Mouse (Mus musculus) gastrocnemius, postnatal 25 days (tissue): ENCODE results near the gene Ptcd2. TPM values are rescaled to one million over a fixed set of nuclear protein-coding genes. Genes with fewer than 3 reads are reported as not detected.

ENCODE experiments used
- DNase-seq: peaks from one replicate; pipeline ENCODE4 v3.0.0; 2022
- long read RNA-seq, 2 experiments: library from polyadenylated mRNA; stranded (forward); transcript quantifications; one replicate each; pipeline ENCODE4 v2.0.0; 2021
- total RNA-seq, 2 experiments: library from RNA; stranded (reverse); gene quantifications; 1 replicate in 1 of 2; 2 replicates in 1 of 2; pipeline ENCODE4 v1.2.3; 2021

The Ptcd2 gene
- total RNA-seq = 10 to 100 TPM; 27.6 to 30.3 TPM
- long read RNA-seq, experiment 1, transcript Ptcd2-201 (10 exons, 1,704 nt) = major isoform, 38 of 61 reads
- long read RNA-seq, experiment 1, partial matches to known transcripts = 1 of 61 reads
- long read RNA-seq, experiment 1, other reads (novel, unspliced or antisense) = 22 of 61 reads
- long read RNA-seq, experiment 2, transcript Ptcd2-201 (10 exons, 1,704 nt) = major isoform, 51 of 59 reads
- long read RNA-seq, experiment 2, partial matches to known transcripts = 4 of 59 reads
- long read RNA-seq, experiment 2, other reads (novel, unspliced or antisense) = 4 of 59 reads

GRCm38 (mm10) chr13:99344599-99345575 is at the start of gene Ptcd2, which contains the start of gene Mrps27:
TSS of gene Ptcd2 (minus strand) at chr13:99344705.
TSS of gene Mrps27 (plus strand) at chr13:99344786.
- peak; percentile 97 for DNase-seq

GRCm38 (mm10) chr13:99393128-99393527 is 48.6 kb upstream of the Ptcd2 start:
- DNase-seq = no peak

GRCm38 (mm10) chr13:99391417-99391816 is 46.9 kb upstream of the Ptcd2 start:
- peak; percentile 80 for DNase-seq

DNA sequence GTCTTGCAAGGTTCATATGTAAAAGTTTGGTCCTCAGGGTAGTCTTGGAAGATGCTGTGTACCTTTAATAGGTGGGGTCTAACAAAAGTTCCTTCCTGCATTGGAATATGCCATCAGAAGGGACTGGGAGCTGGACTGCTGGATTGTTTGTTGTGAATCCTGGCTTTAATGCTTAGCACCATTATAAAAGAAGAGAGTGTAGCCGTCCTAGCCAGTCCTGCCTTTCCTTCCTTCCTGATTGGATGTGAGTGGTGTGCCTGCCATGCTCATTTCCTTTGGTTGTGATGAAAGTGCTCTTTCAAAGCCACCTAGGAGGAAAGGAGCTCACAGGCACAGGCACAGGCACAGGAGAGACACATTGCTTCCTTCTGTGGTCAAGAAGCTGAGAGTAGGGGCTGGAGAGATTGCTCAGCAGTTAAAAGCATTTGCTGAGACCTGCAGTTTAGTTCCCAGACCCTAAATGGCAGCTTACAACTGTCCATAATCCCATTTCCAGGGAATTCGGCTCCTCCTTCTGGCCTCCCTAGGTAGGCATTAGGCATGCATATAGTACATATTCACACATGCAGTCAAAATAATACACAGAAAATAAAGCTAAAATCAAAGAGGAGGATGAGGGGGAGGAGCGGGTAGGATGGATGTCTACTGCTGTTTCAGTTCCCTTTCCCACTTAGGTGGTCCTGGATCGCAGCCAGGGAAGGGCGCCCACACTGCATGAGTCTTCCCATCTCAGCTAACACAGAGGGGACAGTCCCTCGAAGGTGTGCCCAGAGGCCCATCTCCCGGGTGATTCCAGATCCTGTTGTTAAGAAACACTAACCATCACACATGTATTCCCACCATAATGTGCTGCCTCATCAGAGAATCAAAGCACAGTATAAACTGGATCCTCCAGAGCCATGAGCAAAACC is 43.7 kb upstream of the Ptcd2 start:
- DNase-seq = no peak

GRCm38 (mm10) chr13:99386341-99386740 is 41.8 kb upstream of the Ptcd2 start:
- no peak for DNase-seq

DNA sequence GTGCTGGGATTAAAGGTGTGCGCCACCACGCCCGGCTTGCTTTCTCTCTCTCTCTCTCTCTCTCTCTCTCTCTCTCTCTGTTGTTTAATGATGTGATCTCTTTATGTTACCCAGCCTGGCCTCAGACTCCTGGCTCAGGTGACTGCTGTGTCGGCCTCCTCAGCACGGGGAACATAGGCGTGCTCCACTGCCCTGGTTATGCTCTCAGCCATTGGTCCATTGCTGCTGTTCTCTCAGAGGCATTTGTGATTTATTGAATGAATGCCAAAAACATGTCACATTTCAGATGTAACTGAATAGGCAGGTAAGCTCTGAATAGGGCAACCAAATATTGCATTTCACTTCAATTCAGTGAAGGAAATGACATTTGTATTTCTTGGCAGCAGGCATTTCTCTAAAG is 41.4 kb upstream of the Ptcd2 start:
- DNase-seq = no peak

GRCm38 (mm10) chr13:99384555-99385203 is 40.2 kb upstream of the Ptcd2 start:
- DNase-seq = no peak

DNA sequence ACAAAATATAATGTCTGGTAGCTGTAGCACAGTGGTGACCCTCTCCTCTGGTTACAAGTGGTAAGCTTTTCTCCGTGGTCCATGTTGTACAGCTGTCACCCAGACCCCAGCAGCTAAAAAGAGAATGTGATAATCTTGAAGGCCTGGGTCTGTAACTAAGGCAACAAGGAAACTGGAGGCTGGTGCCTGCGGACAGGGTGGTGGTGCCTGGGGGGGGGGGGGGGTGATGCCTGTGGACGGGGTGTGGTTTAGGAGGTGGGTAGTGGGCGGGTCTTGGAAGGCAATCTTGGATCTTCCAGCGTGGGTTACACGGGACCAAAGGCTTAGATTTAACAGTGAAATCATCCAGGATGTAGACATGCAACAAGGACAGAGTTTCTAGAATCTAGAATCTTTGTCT is 37.9 kb upstream of the Ptcd2 start:
- DNase-seq = no peak

DNA sequence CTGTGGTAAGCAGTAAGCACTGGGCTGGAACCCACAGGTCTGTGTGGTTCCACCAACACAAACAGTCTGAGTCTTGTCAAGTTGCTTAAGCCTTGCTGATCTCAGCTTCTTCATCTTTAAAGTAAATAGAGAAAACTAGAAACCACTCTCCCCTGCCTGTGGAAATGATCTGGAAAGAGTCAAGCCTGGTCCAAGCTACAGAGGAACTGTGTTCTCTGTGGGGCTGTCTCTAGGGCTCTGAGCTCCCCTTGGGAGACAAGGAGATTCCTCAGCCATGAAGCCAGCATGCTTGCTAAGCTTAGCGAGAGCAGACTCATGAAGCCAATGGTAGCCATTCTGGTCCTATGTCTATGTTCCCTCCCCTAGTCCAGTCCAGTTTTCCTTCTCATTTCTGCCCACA is 33.7 kb upstream of the Ptcd2 start:
- no peak for DNase-seq

GRCm38 (mm10) chr13:99377055-99377454 is 32.5 kb upstream of the Ptcd2 start:
- no peak for DNase-seq

- peak; percentile 59 for DNase-seq
Measured at GRCm38 (mm10) chr13:99375550-99375949, 31.0 kb upstream of the Ptcd2 start.

GRCm38 (mm10) chr13:99374191-99374590 is 29.7 kb upstream of the Ptcd2 start:
- no peak for DNase-seq

- no peak for DNase-seq
Measured at GRCm38 (mm10) chr13:99373684-99374083, 29.2 kb upstream of the Ptcd2 start.

- no peak for DNase-seq
Measured at GRCm38 (mm10) chr13:99371285-99371684, 26.8 kb upstream of the Ptcd2 start.

GRCm38 (mm10) chr13:99369103-99369502 is 24.6 kb upstream of the Ptcd2 start:
- DNase-seq = no peak

GRCm38 (mm10) chr13:99367554-99368174 is 23.2 kb upstream of the Ptcd2 start:
- DNase-seq = peak; percentile 57

DNA sequence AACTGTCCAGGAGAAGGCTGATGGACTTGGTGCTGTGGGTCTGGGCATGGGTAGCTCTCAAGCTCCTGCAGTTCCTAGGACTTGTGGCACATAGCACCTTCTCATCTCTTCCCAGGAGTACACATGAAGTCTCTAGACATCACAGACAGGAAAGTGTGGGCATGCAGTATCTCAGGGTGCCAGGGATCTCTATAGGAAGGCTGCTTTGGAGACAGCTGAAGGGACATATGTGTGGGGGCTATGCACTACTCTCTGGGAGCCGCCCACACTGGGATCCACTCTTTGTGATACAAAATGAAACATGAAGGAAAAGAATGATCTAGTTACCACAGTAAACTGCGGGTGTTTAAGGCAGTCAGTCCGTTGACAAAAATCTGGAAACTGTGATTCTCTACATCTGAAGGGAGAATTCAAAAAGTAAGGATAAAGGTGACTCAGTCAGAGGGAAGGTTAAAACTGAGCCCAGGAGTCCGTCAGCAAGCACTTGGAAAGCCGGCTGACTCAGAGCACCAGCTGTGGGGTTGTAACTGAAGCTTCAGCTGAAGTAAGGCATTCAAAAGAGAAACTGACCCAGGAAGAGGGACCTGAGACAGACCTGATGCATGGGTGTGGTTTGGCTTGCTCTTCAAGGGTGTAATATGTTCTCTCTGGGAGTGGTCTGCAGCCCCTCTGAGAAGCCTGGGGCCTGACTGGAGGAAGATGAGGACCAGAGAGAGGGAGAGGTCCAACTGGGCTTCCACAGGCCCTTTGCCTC is 22.1 kb upstream of the Ptcd2 start:
- DNase-seq = no peak

DNA sequence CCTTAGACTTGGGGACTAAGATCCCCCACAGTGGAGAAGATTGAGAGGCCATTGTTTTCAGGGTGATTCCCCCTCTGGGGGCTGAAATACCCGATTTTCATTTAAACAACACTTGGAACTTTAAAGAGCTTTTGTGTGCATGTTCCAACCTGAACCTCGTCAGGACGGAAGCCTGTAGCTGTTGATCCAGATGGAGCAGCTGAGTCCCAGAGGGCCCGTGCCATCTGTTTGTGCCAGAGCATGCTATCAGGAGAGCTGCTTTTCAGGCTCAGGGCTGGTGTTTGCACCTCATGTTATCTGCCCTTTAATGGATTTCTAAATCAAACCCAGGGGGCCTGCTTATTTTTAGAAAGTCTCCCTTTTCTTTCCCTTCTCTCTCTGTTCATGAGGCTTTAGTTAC is 19.4 kb upstream of the Ptcd2 start:
- DNase-seq = no peak

GRCm38 (mm10) chr13:99358921-99359320 is 14.4 kb upstream of the Ptcd2 start:
- no peak for DNase-seq
